Mouse (Mus musculus) CD4-positive, CD25-positive, alpha-beta regulatory T cell, adult 4 months (primary cell): ENCODE results near the gene Mpp6. TPM values are rescaled to one million over a fixed set of nuclear protein-coding genes. Genes with fewer than 3 reads are reported as not detected.
A peak's percentile ranks its signal among the peaks of the same experiment; 100 is the strongest.

Experiments
- ATAC-seq: one replicate; pipeline ENCODE4 v1.8.0; 2017
- polyA plus RNA-seq, 2 experiments: library from polyadenylated mRNA; unstranded; fragments of 100-300 nt; shearing (Covaris generic); gene quantifications; one replicate each; pipeline ENCODE4 v1.2.1; 2017

The Mpp6 gene
- polyA plus RNA-seq, 2 experiments from 2014 or later, result 9.4 to 9.9 TPM

GRCm38 (mm10) chr6:50149378-50149777 is 39.3 kb downstream of the Mpp6 start:
- no peak for ATAC-seq

GRCm38 (mm10) chr6:50159842-50160241 is 49.8 kb downstream of the Mpp6 start:
- ATAC-seq, result peak; percentile 26

- no peak for ATAC-seq
Measured at GRCm38 (mm10) chr6:50163013-50163412, 53.0 kb downstream of the Mpp6 start.

GRCm38 (mm10) chr6:50168821-50169220 is 58.8 kb downstream of the Mpp6 start:
- no peak for ATAC-seq

- no peak for ATAC-seq
Measured at GRCm38 (mm10) chr6:50169771-50170170, 59.7 kb downstream of the Mpp6 start.

- ATAC-seq, result no peak
Measured at GRCm38 (mm10) chr6:50175736-50176135, 65.7 kb downstream of the Mpp6 start.

GRCm38 (mm10) chr6:50180189-50180588 is 70.1 kb downstream of the Mpp6 start:
- ATAC-seq, result no peak

- ATAC-seq, result peak; percentile 78
Measured at GRCm38 (mm10) chr6:50187955-50188354, 77.9 kb downstream of the Mpp6 start.

GRCm38 (mm10) chr6:50189376-50189775 is 79.3 kb downstream of the Mpp6 start:
- ATAC-seq, result no peak

GRCm38 (mm10) chr6:50191605-50192004 is 81.6 kb downstream of the Mpp6 start:
- no peak for ATAC-seq

- ATAC-seq, result no peak
Measured at GRCm38 (mm10) chr6:50192169-50192568, 82.1 kb downstream of the Mpp6 start.

- no peak for ATAC-seq
Measured at GRCm38 (mm10) chr6:50192822-50193221, 82.8 kb downstream of the Mpp6 start.

- ATAC-seq, result no peak
Measured at GRCm38 (mm10) chr6:50193851-50194250, 83.8 kb downstream of the Mpp6 start.

- no peak for ATAC-seq
Measured at GRCm38 (mm10) chr6:50204356-50204755, 94.3 kb downstream of the Mpp6 start.

- no peak for ATAC-seq
Measured at GRCm38 (mm10) chr6:50205093-50205492, 95.1 kb downstream of the Mpp6 start.

GRCm38 (mm10) chr6:50214711-50215372 is 104.8 kb downstream of the Mpp6 start:
- ATAC-seq, result no peak

GRCm38 (mm10) chr6:50215373-50215745 is 105.3 kb downstream of the Mpp6 start:
- ATAC-seq, result no peak

- no peak for ATAC-seq
Measured at GRCm38 (mm10) chr6:50215986-50216385, 105.9 kb downstream of the Mpp6 start.

- ATAC-seq, result no peak
Measured at GRCm38 (mm10) chr6:50218628-50219027, 108.6 kb downstream of the Mpp6 start.

- no peak for ATAC-seq
Measured at GRCm38 (mm10) chr6:50219066-50219465, 109.0 kb downstream of the Mpp6 start.

GRCm38 (mm10) chr6:50220863-50221262 is 110.8 kb downstream of the Mpp6 start:
- ATAC-seq, result no peak

GRCm38 (mm10) chr6:50222351-50222750 is 112.3 kb downstream of the Mpp6 start:
- ATAC-seq, result no peak

GRCm38 (mm10) chr6:50222986-50223385 is 112.9 kb downstream of the Mpp6 start:
- ATAC-seq, result no peak

- no peak for ATAC-seq
Measured at GRCm38 (mm10) chr6:50223606-50224005, 113.6 kb downstream of the Mpp6 start.

- no peak for ATAC-seq
Measured at GRCm38 (mm10) chr6:50225232-50225631, 115.2 kb downstream of the Mpp6 start.
